In the genomic region with DNA sequence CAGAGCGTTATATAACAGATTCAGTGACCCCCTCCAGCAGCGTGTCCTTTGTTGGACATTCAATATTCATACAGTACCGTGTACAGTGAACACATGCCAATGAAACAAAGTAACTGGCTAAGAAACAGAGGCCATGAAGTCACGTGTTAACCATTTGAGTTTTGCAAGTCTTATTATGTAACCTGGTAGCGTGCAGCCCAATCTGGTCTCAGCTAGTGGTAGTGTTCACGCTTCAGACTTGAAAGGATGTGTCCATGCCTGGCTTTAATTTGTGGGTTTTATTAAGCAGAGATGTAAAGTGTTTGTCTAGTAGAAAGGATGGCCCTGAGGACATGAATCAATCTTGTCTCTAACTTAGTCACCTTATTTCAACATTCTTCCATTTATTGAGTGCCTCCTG, we compare ENCODE assay signal across 13 mouse cellular contexts.
"Had no signal": no experiment of that assay in that cellular context is flagged by ENCODE, and none has a peak within 500 bp of the region (broad histone marks: within the 10 kb centered on the region; RNA-seq: fewer than 3 reads in every experiment).

No protein-coding gene starts in this region.

- DNase-seq: kidney, adult 2 months; kidney, postnatal 36 days; layer of hippocampus, adult 9-11 months; liver, embryonic 13.5 days; liver, postnatal 0 days; midbrain, embryonic 14.5 days; thymus, adult 2 months; thymus, postnatal 25 days had no signal

- H3K27ac ChIP-seq: kidney, postnatal 0 days; limb, embryonic 10.5 days; liver, embryonic 13.5 days; lung, embryonic 15.5 days; neural tube, embryonic 12.5 days; stomach, postnatal 0 days had no signal

- H3K4me3 ChIP-seq: limb, embryonic 10.5 days; liver, embryonic 13.5 days; lung, embryonic 15.5 days; neural tube, embryonic 12.5 days had no signal

- H3K27me3 ChIP-seq: liver, embryonic 13.5 days; lung, embryonic 15.5 days; neural tube, embryonic 12.5 days had no signal

- H3K9ac ChIP-seq: liver, embryonic 13.5 days; liver, postnatal 0 days; lung, embryonic 15.5 days; neural tube, embryonic 12.5 days had no signal

- H3K4me2 ChIP-seq: liver, embryonic 13.5 days; lung, embryonic 15.5 days; neural tube, embryonic 12.5 days had no signal

- H3K4me1 ChIP-seq: liver, embryonic 13.5 days; lung, embryonic 15.5 days; neural tube, embryonic 12.5 days had no signal

- H3K36me3 ChIP-seq: limb, embryonic 10.5 days; liver, embryonic 13.5 days; lung, embryonic 15.5 days; neural tube, embryonic 12.5 days had no signal

- H3K9me3 ChIP-seq: limb, embryonic 10.5 days; liver, embryonic 13.5 days; lung, embryonic 15.5 days; neural tube, embryonic 12.5 days had no signal

- ATAC-seq: liver, postnatal 0 days had no signal
